Mouse (Mus musculus) midbrain, embryonic 11.5 days (tissue): ENCODE measurements at regions not wholly inside any gene's neighbourhood (a gene's known extent, or its start where the extent isn't known, plus 50 kb on each side); places are given as distances from the start of the nearest gene placed in this dataset.

Experiments
- ATAC-seq: fragments of 200-750 bp; cut with Nextera tagmentation; 2 replicates; pipeline ENCODE4 v1.8.0; 2017; ENCODE audit warnings: moderate TSS enrichment, moderate library complexity; ENCODE audit not compliant: low FRiP score
- DNase-seq: peaks from one replicate; pipeline ENCODE4 v3.0.0; 2015; ENCODE audit warnings: low spot score; ENCODE audit errors: missing footprints
- H3K27ac ChIP-seq: fragments of 300-500 bp; sonication (generic); 2 replicates; pipeline ENCODE4 v1.5.1; 2014; ENCODE audit warnings: low read depth, low read length
- H3K27me3 ChIP-seq: fragments of 300-500 bp; sonication (generic); 2 replicates; pipeline ENCODE4 v1.6.1; 2014; ENCODE audit warnings: mild to moderate bottlenecking, low read length, moderate library complexity, mixed read lengths; ENCODE audit not compliant: control insufficient read depth, insufficient read depth
- H3K36me3 ChIP-seq: fragments of 300-500 bp; sonication (generic); 2 replicates; pipeline ENCODE4 v1.6.1; 2014; ENCODE audit warnings: mild to moderate bottlenecking, low read length, moderate library complexity, mixed read lengths; ENCODE audit not compliant: control insufficient read depth, insufficient read depth
- H3K4me1 ChIP-seq: fragments of 300-500 bp; sonication (generic); 2 replicates; pipeline ENCODE4 v1.6.1; 2014; ENCODE audit warnings: low read length; ENCODE audit not compliant: control insufficient read depth, insufficient read depth
- H3K4me2 ChIP-seq: fragments of 300-500 bp; sonication (generic); 2 replicates; pipeline ENCODE4 v1.6.1; 2014; ENCODE audit warnings: mild to moderate bottlenecking, moderate library complexity
- H3K4me3 ChIP-seq: fragments of 300-500 bp; sonication (generic); 2 replicates; pipeline ENCODE4 v1.5.1; 2014; ENCODE audit warnings: low read depth, low read length
- H3K9ac ChIP-seq: fragments of 300-500 bp; sonication (generic); 2 replicates; pipeline ENCODE4 v1.6.1; 2014; ENCODE audit warnings: low read length
- H3K9me3 ChIP-seq: fragments of 300-500 bp; sonication (generic); 2 replicates; pipeline ENCODE4 v1.6.1; 2016; ENCODE audit warnings: low read length; ENCODE audit not compliant: control insufficient read depth
- WGBS: fragments of 180-500 bp; shearing (Covaris S2); extraction: QIAGEN DNeasy Blood & Tissue Kit; methylation state at CpG from one replicate; pipeline ENCODE4 v1.1.7; 2014; 5-methylcytosine and 5-hydroxymethylcytosine counted together

GRCm38 (mm10) chr11:84711886-84712285 is 107.4 kb downstream of the Mrm1 start:
- DNase-seq: peak; percentile 89
- ATAC-seq: peak; percentile 44
- Histone ChIP-seq H3K27ac (no peak overlapping the region), H3K4me1 (peaks cover 14% of the 10 kb centered on the region), H3K9me3 (no peaks in the 10 kb centered on the region), H3K4me3 (no peak overlapping the region), H3K9ac (no peak overlapping the region), H3K27me3 (peaks cover 28% of the 10 kb centered on the region), H3K4me2 (no peak overlapping the region), H3K36me3 (no peaks in the 10 kb centered on the region)
- WGBS: 29% methylated on average over 6 of the region's 6 CpGs

DNA sequence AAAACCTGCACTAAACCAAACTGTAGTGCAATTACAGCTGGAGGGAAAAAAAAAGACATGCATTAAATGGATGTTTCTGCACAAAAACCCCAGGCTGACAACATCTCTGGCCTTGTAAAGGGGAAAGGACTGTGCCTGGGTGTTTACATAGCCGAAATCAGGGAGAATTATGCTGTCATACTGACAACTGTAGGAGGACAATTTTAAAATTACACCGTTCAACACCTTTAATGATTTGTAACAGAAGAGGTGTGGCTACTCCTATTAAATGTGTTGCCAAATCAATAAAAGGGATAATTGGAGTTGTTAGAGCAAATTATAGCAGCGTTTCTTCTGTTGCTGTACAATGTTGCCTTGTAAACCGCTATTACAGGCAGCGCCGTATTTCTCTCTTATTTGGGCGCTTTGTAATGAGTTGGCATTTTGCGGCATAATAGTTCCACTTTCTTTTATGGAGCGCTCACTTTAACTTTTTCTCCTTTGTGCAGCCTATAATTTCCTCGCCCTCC is 111.0 kb downstream of the Mrm1 start:
- Histone ChIP-seq H3K4me3 (no peak overlapping the region), H3K4me2 (no peak overlapping the region), H3K9ac (no peak overlapping the region), H3K36me3 (no peaks in the 10 kb centered on the region), H3K27me3 (peaks cover 35% of the 10 kb centered on the region), H3K4me1 (peaks cover 12% of the 10 kb centered on the region), H3K27ac (no peak overlapping the region), H3K9me3 (no peaks in the 10 kb centered on the region)
- WGBS: 80% methylated on average over 10 of the region's 10 CpGs
- no peak for ATAC-seq
- no peak for DNase-seq

DNA sequence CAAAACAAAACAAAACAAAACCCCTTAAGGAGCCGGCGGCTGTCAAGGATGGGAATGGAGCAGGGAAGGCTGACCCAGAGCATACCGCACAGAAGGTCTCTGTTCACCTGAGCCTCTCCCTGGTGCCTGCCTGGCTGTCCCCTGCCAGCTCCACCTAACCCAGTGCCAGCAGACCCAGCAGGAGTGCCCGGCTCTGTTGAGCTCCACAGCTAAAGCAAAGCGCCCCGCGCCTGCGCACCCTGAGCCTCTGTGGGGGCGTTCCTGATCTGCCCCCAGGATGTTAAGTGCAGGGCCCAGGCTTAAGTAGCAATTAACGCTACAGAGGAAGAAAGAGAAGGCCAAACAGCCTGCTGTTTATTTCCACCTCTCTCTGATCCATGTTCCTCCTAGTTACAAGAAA is 111.5 kb downstream of the Mrm1 start:
- Histone ChIP-seq H3K4me1 (peaks cover 12% of the 10 kb centered on the region), H3K27ac (no peak overlapping the region), H3K36me3 (no peaks in the 10 kb centered on the region), H3K27me3 (peaks cover 31% of the 10 kb centered on the region), H3K4me3 (no peak overlapping the region), H3K9me3 (no peaks in the 10 kb centered on the region), H3K4me2 (no peak overlapping the region), H3K9ac (0 out of 2 replicates have a peak overlapping the region, but pooled peaks have one; percentile 15)
- no peak for ATAC-seq
- DNase-seq: no peak
- WGBS: 12% methylated on average over 10 of the region's 10 CpGs

GRCm38 (mm10) chr11:84706692-84707091 is 112.6 kb downstream of the Mrm1 start:
- H3K9me3 ChIP-seq: no peaks in the 10 kb centered on the region
- H3K9ac ChIP-seq: no peak overlapping the region
- peaks cover 36% of the 10 kb centered on the region for H3K27me3 ChIP-seq
- H3K4me1 ChIP-seq: peaks cover 10% of the 10 kb centered on the region
- ATAC-seq (no peak), DNase-seq (no peak)
- WGBS: 46% methylated on average over 6 of the region's 6 CpGs
- H3K27ac ChIP-seq: no peak overlapping the region
- no peaks in the 10 kb centered on the region for H3K36me3 ChIP-seq
- H3K4me2 ChIP-seq: no peak overlapping the region
- no peak overlapping the region for H3K4me3 ChIP-seq

- Histone ChIP-seq H3K4me2 (peak overlapping the region; percentile 18; the same call in 1 of the 2 replicates), H3K4me3 (no peak overlapping the region), H3K9ac (no peak overlapping the region), H3K4me1 (peaks cover 6% of the 10 kb centered on the region), H3K27ac (peak overlapping the region; percentile 55; the same call in 1 of the 2 replicates), H3K9me3 (no peaks in the 10 kb centered on the region), H3K36me3 (no peaks in the 10 kb centered on the region), H3K27me3 (peaks cover 29% of the 10 kb centered on the region; the same call in 1 of the 2 replicates)
- DNase-seq (peak; percentile 95), ATAC-seq (peak; percentile 72)
- WGBS: 8% methylated on average over 28 of the region's 28 CpGs
Observed at GRCm38 (mm10) chr11:84701319-84702175, 117.8 kb downstream of the Mrm1 start.

- H3K4me1 ChIP-seq: peaks cover 9% of the 10 kb centered on the region
- peaks cover 23% of the 10 kb centered on the region; the same call in 1 of the 2 replicates for H3K27me3 ChIP-seq
- WGBS: 52% methylated on average over 5 of the region's 5 CpGs
- DNase-seq (no peak), ATAC-seq (no peak)
- no peaks in the 10 kb centered on the region for H3K36me3 ChIP-seq
- no peak overlapping the region for H3K4me2 ChIP-seq
- H3K4me3 ChIP-seq: no peak overlapping the region
- H3K27ac ChIP-seq: no peak overlapping the region
- H3K9me3 ChIP-seq: no peaks in the 10 kb centered on the region
- H3K9ac ChIP-seq: no peak overlapping the region
Observed at GRCm38 (mm10) chr11:84697521-84697920, 121.8 kb downstream of the Mrm1 start.

DNA sequence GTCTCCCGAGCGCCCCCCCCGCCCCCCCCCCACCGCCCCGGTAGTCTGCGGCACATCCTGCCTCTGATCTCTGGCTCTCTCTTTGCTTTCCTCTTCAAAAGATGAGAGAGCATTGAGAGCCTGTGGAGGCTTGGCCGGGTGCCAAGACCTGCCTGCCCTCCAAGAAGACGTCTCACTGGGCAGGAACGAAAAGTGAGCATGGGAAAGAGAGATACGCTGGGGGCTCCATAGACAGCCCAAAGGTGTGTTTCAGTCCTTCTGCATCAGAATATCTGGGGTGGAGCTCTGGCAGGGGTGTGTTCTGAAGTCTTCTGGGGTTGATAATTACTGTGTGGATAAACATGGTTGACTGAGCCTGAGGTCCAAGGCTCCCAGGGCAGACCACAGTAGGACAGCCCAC is 126.7 kb downstream of the Mrm1 start:
- H3K9ac ChIP-seq: no peak overlapping the region
- 33% methylated on average over 10 of the region's 10 CpGs for WGBS
- peaks cover 3% of the 10 kb centered on the region; the same call in 1 of the 2 replicates for H3K27me3 ChIP-seq
- no peaks in the 10 kb centered on the region for H3K36me3 ChIP-seq
- peaks cover 7% of the 10 kb centered on the region for H3K4me1 ChIP-seq
- H3K4me3 ChIP-seq: no peak overlapping the region
- H3K27ac ChIP-seq: no peak overlapping the region
- H3K4me2 ChIP-seq: no peak overlapping the region
- ATAC-seq (no peak), DNase-seq (no peak)
- H3K9me3 ChIP-seq: no peaks in the 10 kb centered on the region

DNA sequence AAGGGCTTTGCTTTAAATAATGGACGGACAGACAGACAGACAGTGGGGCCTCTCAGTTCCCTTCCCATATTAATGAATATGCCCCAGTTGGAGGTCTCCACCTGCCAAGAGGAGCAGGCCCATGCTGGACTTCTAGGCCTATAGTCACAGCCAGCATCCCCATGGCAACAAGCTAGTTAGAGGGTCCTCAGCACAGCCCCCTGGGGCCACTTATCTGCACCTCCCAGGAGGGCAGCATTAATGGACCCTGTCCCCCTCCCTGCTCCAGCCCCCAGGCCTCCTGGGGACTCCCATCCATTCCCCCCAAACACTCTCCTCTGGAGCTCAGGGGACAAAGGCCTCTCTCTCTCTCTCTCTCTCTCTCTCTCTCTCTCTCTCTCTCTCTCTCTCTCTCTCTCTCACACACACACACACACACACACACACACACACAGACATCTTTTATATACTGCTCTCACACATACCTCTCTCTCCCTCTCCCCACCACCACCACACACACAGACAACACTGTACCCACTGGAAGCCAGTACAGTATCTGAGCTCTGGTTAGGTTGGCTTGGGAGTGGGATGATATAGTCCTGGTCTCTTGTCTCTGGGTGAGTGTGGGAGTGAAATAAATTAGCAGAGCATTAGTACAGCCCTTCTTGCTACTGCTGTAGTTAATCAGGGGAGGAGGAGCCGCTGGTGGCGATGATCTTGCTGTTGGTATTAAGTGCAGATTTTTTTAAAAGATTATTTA is 127.7 kb downstream of the Mrm1 start:
- ATAC-seq: no peak
- Histone ChIP-seq H3K9ac (no peak overlapping the region), H3K9me3 (no peaks in the 10 kb centered on the region), H3K4me2 (no peak overlapping the region), H3K4me1 (peaks cover 7% of the 10 kb centered on the region), H3K27ac (no peak overlapping the region), H3K36me3 (no peaks in the 10 kb centered on the region), H3K27me3 (no peaks in the 10 kb centered on the region; the same call in 1 of the 2 replicates), H3K4me3 (no peak overlapping the region)
- 62% methylated on average over 3 of the region's 3 CpGs for WGBS
- DNase-seq: no peak

- DNase-seq (no peak), ATAC-seq (no peak)
- H3K4me1 ChIP-seq: peaks cover 4% of the 10 kb centered on the region
- WGBS: 89% methylated on average over 9 of the region's 9 CpGs
- H3K4me2 ChIP-seq: no peak overlapping the region
- H3K36me3 ChIP-seq: no peaks in the 10 kb centered on the region
- no peak overlapping the region for H3K9ac ChIP-seq
- no peak overlapping the region for H3K27ac ChIP-seq
- H3K9me3 ChIP-seq: no peaks in the 10 kb centered on the region
- H3K4me3 ChIP-seq: no peak overlapping the region
- peaks cover 14% of the 10 kb centered on the region for H3K27me3 ChIP-seq
Observed at GRCm38 (mm10) chr11:84686473-84686872, 132.8 kb downstream of the Mrm1 start.
